Mouse (Mus musculus): ENCODE data around the gene Bcas1. TPM values are rescaled to one million over a fixed set of nuclear protein-coding genes. Genes with fewer than 3 reads are reported as not detected.

Bcas1 gene
- polyA plus RNA-seq, 1 experiment from 2014 or later = 2.0 TPM

GRCm38 (mm10) chr2:170450933-170451332, 23.3 kb upstream of the Bcas1 start:
- H3K9me3 ChIP-seq = no peaks in the 10 kb centered on the region
- no peak overlapping the region for H3K4me3 ChIP-seq
- no peak overlapping the region for H3K27ac ChIP-seq (replicated peaks)
- H3K36me3 ChIP-seq = no peaks in the 10 kb centered on the region
- no peak overlapping the region for H3K9ac ChIP-seq (replicated peaks)
- H3K4me2 ChIP-seq (replicated peaks) = no peak overlapping the region
- H3K4me1 ChIP-seq = peaks cover 10% of the 10 kb centered on the region
- H3K27me3 ChIP-seq = no peaks in the 10 kb centered on the region
- whole genome bisulfite sequencing = 9% methylated on average over 9 of the region's 9 CpGs
- ATAC-seq (replicated peaks) = peak; percentile 29; the same call in 1 of the 2 replicates

DNA sequence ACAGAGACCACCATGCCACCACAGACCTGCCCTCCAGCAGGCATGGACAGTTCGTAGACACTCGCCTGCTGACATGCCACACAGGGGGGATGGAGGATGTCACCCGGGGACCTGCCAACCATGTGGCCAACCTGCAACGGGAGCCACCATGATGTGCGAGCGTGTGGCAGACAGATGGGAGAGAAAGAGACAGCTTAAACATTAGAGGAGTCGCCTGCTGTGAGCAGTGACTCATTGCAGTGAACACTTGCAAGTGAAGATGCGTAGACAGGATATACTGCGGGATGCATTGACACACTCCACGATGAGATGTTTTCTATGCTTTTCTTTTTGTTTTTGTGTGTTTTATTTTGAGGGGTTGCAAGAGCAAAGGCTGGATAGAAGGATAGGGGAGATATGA, 20.0 kb upstream of the Bcas1 start:
- Histone ChIP-seq H3K4me3 (no peak overlapping the region), H3K27ac (replicated peaks) (no peak overlapping the region; the same call in 1 of the 2 replicates), H3K27me3 (no peaks in the 10 kb centered on the region)

DNA sequence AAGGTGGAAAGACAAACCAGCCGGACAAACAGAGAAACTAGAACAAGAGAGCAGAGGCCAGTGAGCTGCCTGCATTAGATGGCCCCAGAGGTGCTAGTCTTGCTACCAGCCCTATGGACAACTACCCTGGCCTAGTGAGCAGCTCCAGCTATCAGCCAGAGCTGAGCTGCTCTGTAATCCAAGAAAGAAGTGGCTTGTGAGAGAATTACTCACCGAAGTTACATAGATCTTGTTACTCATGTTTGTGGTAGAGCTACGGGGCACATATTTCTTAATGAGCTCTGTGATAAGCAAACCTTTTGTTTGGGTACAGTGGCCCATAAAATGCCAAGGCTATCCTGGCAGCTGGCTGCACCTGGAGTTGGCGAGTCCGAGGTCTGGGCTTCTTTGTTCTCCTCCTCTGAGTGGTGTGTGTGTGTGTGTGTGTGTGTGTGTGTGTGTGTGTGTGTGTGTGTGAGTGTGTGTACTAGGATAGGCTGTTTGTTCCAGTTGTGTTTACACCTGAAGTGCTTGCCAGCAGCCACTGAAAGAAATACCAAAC, 19.3 kb upstream of the Bcas1 start:
- WGBS = 32% methylated on average over 5 of the region's 5 CpGs
- Histone ChIP-seq H3K9ac (replicated peaks) (no peak overlapping the region), H3K4me3 (no peak overlapping the region), H3K9me3 (no peaks in the 10 kb centered on the region), H3K4me1 (peaks cover 10% of the 10 kb centered on the region), H3K27me3 (no peaks in the 10 kb centered on the region), H3K27ac (replicated peaks) (no peak overlapping the region), H3K36me3 (no peaks in the 10 kb centered on the region), H3K4me2 (replicated peaks) (no peak overlapping the region)
- no peak for ATAC-seq (replicated peaks)

More for the DNA sequence above, 20.0 kb upstream of the Bcas1 start:
- Histone ChIP-seq H3K36me3 (no peaks in the 10 kb centered on the region), H3K4me1 (peaks cover 10% of the 10 kb centered on the region), H3K9ac (replicated peaks) (no peak overlapping the region), H3K4me2 (replicated peaks) (no peak overlapping the region), H3K9me3 (no peaks in the 10 kb centered on the region)
- 53% methylated on average over 10 of the region's 10 CpGs for WGBS
- 0 out of 2 replicates have a peak, but pooled peaks have one; percentile 26 for ATAC-seq (replicated peaks)

DNA sequence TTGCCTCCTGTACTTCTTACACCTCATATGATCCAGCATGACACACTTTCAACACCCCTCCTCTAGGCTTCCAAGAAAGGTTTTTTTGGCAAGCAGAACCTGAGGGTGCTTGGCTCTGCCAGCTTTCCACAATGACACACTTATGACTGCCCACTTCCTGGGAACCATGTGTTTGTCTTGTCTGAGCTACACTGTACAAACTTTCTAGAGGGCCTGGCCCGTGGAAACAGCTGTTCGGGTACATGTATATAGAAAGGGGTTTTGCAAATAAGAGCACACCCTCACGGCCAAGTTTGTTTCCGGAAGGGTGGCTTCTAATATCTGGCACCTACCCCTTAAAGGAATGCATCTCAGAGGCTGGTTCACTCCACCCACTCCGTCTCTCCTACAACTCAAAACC, 18.2 kb upstream of the Bcas1 start:
- no peak for ATAC-seq (replicated peaks)
- H3K4me1 ChIP-seq = peaks cover 6% of the 10 kb centered on the region
- no peak overlapping the region for H3K4me3 ChIP-seq
- H3K9ac ChIP-seq (replicated peaks) = no peak overlapping the region
- H3K4me2 ChIP-seq (replicated peaks) = no peak overlapping the region
- H3K27me3 ChIP-seq = no peaks in the 10 kb centered on the region
- no peak overlapping the region for H3K27ac ChIP-seq (replicated peaks)
- no peaks in the 10 kb centered on the region for H3K36me3 ChIP-seq
- no peaks in the 10 kb centered on the region for H3K9me3 ChIP-seq
- WGBS = 88% methylated on average over 5 of the region's 5 CpGs

- Histone ChIP-seq H3K4me3 (no peak overlapping the region), H3K9ac (replicated peaks) (no peak overlapping the region), H3K27ac (replicated peaks) (no peak overlapping the region), H3K4me2 (replicated peaks) (no peak overlapping the region), H3K27me3 (no peaks in the 10 kb centered on the region), H3K9me3 (no peaks in the 10 kb centered on the region), H3K36me3 (no peaks in the 10 kb centered on the region), H3K4me1 (peaks cover 6% of the 10 kb centered on the region)
- ATAC-seq (replicated peaks) = no peak
- WGBS = 73% methylated on average over 3 of the region's 3 CpGs
Measured at GRCm38 (mm10) chr2:170442535-170442934, 14.9 kb upstream of the Bcas1 start.

DNA sequence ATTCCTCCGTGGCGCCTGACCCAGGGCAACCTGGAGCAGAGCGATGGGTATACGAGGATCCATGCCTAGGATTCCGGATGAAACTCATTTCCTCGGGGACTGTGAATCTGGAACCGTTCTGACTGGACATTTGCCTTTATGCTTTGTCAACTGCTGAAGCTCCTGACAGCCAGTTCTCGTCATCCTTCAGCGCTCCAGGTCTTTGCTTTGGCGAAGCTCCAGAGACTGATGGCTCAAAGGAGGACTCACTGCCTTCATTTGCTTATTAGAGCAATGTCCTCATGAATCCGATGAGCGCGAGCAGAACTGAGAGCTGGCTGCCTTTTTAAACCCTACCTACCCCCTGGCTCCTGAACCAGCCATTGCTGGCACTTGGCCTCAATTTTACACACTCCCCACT, 11.1 kb upstream of the Bcas1 start:
- no peaks in the 10 kb centered on the region for H3K27me3 ChIP-seq
- H3K4me3 ChIP-seq = no peak overlapping the region
- H3K9me3 ChIP-seq = no peaks in the 10 kb centered on the region
- no peak overlapping the region for H3K27ac ChIP-seq (replicated peaks)
- H3K9ac ChIP-seq (replicated peaks) = no peak overlapping the region
- 0 out of 2 replicates have a peak, but pooled peaks cover 3% of the 10 kb centered on the region for H3K4me1 ChIP-seq
- H3K4me2 ChIP-seq (replicated peaks) = no peak overlapping the region
- WGBS = 35% methylated on average over 13 of the region's 13 CpGs
- no peaks in the 10 kb centered on the region for H3K36me3 ChIP-seq
- no peak for ATAC-seq (replicated peaks)

DNA sequence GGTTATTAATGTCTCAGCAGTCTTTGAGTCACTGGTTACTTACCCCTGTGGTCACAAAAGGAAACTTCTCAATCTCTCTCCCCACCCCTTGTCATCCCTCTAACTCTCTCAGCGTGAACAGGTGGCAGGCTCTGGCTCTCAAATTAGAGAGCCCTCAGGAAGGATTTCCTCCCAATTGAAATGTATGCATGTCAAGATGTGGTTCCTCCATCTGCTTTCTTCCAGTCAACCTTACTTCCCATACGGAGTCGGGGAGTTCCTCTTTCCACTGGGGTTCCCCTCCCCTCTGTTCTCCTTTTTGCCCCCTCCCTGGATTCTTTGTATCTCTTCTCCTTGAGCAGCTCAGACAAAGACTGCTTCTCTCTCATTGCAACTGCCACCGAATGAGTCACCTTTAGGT, 8.6 kb upstream of the Bcas1 start:
- no peak for ATAC-seq (replicated peaks)
- Histone ChIP-seq H3K36me3 (no peaks in the 10 kb centered on the region), H3K9me3 (no peaks in the 10 kb centered on the region), H3K4me2 (replicated peaks) (no peak overlapping the region), H3K27me3 (no peaks in the 10 kb centered on the region), H3K9ac (replicated peaks) (no peak overlapping the region), H3K4me1 (0 out of 2 replicates have a peak, but pooled peaks cover 3% of the 10 kb centered on the region), H3K27ac (replicated peaks) (no peak overlapping the region), H3K4me3 (no peak overlapping the region)
- WGBS = 59% methylated on average over 4 of the region's 4 CpGs

- no peak for ATAC-seq (replicated peaks)
- Histone ChIP-seq H3K4me3 (no peak overlapping the region), H3K4me1 (no peaks in the 10 kb centered on the region), H3K9ac (replicated peaks) (no peak overlapping the region), H3K36me3 (no peaks in the 10 kb centered on the region), H3K27me3 (no peaks in the 10 kb centered on the region), H3K27ac (replicated peaks) (no peak overlapping the region), H3K9me3 (no peaks in the 10 kb centered on the region), H3K4me2 (replicated peaks) (no peak overlapping the region)
- 50% methylated on average over 6 of the region's 6 CpGs for WGBS
Measured at GRCm38 (mm10) chr2:170432152-170432551, 4.5 kb upstream of the Bcas1 start.

DNA sequence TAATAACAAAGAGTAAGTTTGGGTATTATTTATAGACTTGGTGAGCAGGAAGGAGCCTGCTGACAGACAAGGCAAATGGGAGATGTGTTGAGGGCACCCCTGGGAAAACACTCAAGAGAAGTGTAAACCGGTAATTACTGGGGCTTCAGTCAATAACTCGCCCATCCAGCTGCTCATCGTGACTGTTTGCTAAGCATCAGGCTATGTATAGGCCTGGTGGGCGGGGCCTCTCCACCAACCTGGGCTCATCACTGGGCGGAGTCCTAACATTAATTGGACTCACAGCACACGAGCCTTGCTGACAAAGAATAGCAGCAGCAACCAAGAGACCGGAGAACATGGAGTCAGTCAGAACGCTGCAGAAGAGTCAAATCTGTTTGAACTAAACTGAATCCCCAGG, 1.3 kb upstream of the Bcas1 start:
- Histone ChIP-seq H3K9ac (replicated peaks) (no peak overlapping the region), H3K36me3 (no peaks in the 10 kb centered on the region), H3K9me3 (no peaks in the 10 kb centered on the region), H3K4me3 (no peak overlapping the region), H3K4me2 (replicated peaks) (no peak overlapping the region), H3K27ac (replicated peaks) (no peak overlapping the region), H3K4me1 (no peaks in the 10 kb centered on the region), H3K27me3 (no peaks in the 10 kb centered on the region)
- 57% methylated on average over 8 of the region's 8 CpGs for WGBS
- no peak for ATAC-seq (replicated peaks)

- Histone ChIP-seq H3K9ac (replicated peaks) (no peak overlapping the region), H3K4me1 (no peaks in the 10 kb centered on the region), H3K27me3 (no peaks in the 10 kb centered on the region), H3K4me3 (no peak overlapping the region), H3K4me2 (replicated peaks) (no peak overlapping the region), H3K27ac (replicated peaks) (no peak overlapping the region), H3K36me3 (no peaks in the 10 kb centered on the region), H3K9me3 (no peaks in the 10 kb centered on the region)
- WGBS = 53% methylated on average over 3 of the region's 3 CpGs
- no peak for ATAC-seq (replicated peaks)
Measured at GRCm38 (mm10) chr2:170424131-170424530, 3.5 kb downstream of the Bcas1 start.

GRCm38 (mm10) chr2:170421924-170422323, 5.7 kb downstream of the Bcas1 start:
- Histone ChIP-seq H3K27ac (replicated peaks) (no peak overlapping the region), H3K4me1 (no peaks in the 10 kb centered on the region), H3K9ac (replicated peaks) (no peak overlapping the region), H3K9me3 (no peaks in the 10 kb centered on the region), H3K4me2 (replicated peaks) (no peak overlapping the region), H3K4me3 (no peak overlapping the region), H3K27me3 (no peaks in the 10 kb centered on the region), H3K36me3 (no peaks in the 10 kb centered on the region)
- 55% methylated on average over 4 of the region's 4 CpGs for WGBS
- ATAC-seq (replicated peaks) = no peak

GRCm38 (mm10) chr2:170418748-170419147, 8.9 kb downstream of the Bcas1 start:
- H3K27me3 ChIP-seq = no peaks in the 10 kb centered on the region
- no peak overlapping the region for H3K27ac ChIP-seq (replicated peaks)
- no peak overlapping the region for H3K4me2 ChIP-seq (replicated peaks)
- no peaks in the 10 kb centered on the region for H3K4me1 ChIP-seq
- H3K4me3 ChIP-seq = no peak overlapping the region
- no peaks in the 10 kb centered on the region for H3K9me3 ChIP-seq
- no peaks in the 10 kb centered on the region for H3K36me3 ChIP-seq
- no peak overlapping the region for H3K9ac ChIP-seq (replicated peaks)
- 50% methylated on average over 10 of the region's 10 CpGs for WGBS
- ATAC-seq (replicated peaks) = no peak

GRCm38 (mm10) chr2:170411490-170412168, 16.0 kb downstream of the Bcas1 start:
- no peaks in the 10 kb centered on the region for H3K36me3 ChIP-seq
- H3K27ac ChIP-seq (replicated peaks) = no peak overlapping the region
- H3K9me3 ChIP-seq = no peaks in the 10 kb centered on the region
- no peak for ATAC-seq (replicated peaks)
- H3K27me3 ChIP-seq = peaks cover 21% of the 10 kb centered on the region; the same call in 1 of the 2 replicates
- peak overlapping the region; percentile 19 for H3K4me3 ChIP-seq
- H3K4me1 ChIP-seq = peaks cover 9% of the 10 kb centered on the region
- no peak overlapping the region for H3K9ac ChIP-seq (replicated peaks)
- 20% methylated on average over 13 of the region's 13 CpGs for WGBS
- peak overlapping the region; percentile 15 for H3K4me2 ChIP-seq (replicated peaks)

All from forebrain, embryonic 15.5 days (tissue).